Mouse (Mus musculus) gastrocnemius, postnatal 25 days (tissue): Measurements from ENCODE around the gene Rnf144b. TPM values are rescaled to one million over a fixed set of nuclear protein-coding genes. Genes with fewer than 3 reads are reported as not detected.

Source experiments
- DNase-seq: peaks from one replicate; pipeline ENCODE4 v3.0.0; 2022
- long read RNA-seq, 2 experiments: library from polyadenylated mRNA; stranded (forward); transcript quantifications; one replicate each; pipeline ENCODE4 v2.0.0; 2021
- total RNA-seq, 2 experiments: library from RNA; stranded (reverse); gene quantifications; 1 replicate in 1 of 2; 2 replicates in 1 of 2; pipeline ENCODE4 v1.2.3; 2021

The Rnf144b gene
- total RNA-seq: 10 to 100 TPM; 11.3 to 12.3 TPM
- long read RNA-seq, experiment 1, partial matches to known transcripts: 0 of 2 reads
- long read RNA-seq, experiment 1, other reads (novel, unspliced or antisense): 2 of 2 reads
- long read RNA-seq, experiment 2, partial matches to known transcripts: 0 of 2 reads
- long read RNA-seq, experiment 2, other reads (novel, unspliced or antisense): 2 of 2 reads

GRCm38 (mm10) chr13:47122537-47123430 is at the start of gene Rnf144b:
Rnf144b (plus strand) TSS chr13:47122656.
- peak; percentile 50 for DNase-seq

- DNase-seq: no peak
Observed at GRCm38 (mm10) chr13:47076156-47076555, 46.3 kb upstream of the Rnf144b start.

GRCm38 (mm10) chr13:47077367-47077766 is 45.1 kb upstream of the Rnf144b start:
- DNase-seq: no peak

GRCm38 (mm10) chr13:47078799-47079198 is 43.7 kb upstream of the Rnf144b start:
- no peak for DNase-seq

GRCm38 (mm10) chr13:47080905-47081505 is 41.5 kb upstream of the Rnf144b start:
- DNase-seq: no peak

GRCm38 (mm10) chr13:47088433-47088832 is 34.0 kb upstream of the Rnf144b start:
- DNase-seq: no peak

- no peak for DNase-seq
Observed at GRCm38 (mm10) chr13:47089271-47089670, 33.2 kb upstream of the Rnf144b start.

- no peak for DNase-seq
Observed at GRCm38 (mm10) chr13:47093791-47094190, 28.7 kb upstream of the Rnf144b start.

GRCm38 (mm10) chr13:47096591-47096990 is 25.9 kb upstream of the Rnf144b start:
- DNase-seq: no peak

GRCm38 (mm10) chr13:47099265-47099664 is 23.2 kb upstream of the Rnf144b start:
- DNase-seq: no peak

GRCm38 (mm10) chr13:47100587-47100986 is 21.9 kb upstream of the Rnf144b start:
- no peak for DNase-seq

- no peak for DNase-seq
Observed at GRCm38 (mm10) chr13:47104146-47104545, 18.3 kb upstream of the Rnf144b start.

GRCm38 (mm10) chr13:47104856-47105541 is 17.5 kb upstream of the Rnf144b start:
- DNase-seq: no peak

- peak; percentile 88 for DNase-seq
Observed at GRCm38 (mm10) chr13:47105711-47106579, 16.5 kb upstream of the Rnf144b start, which contains the start of gene Dek. Dek (minus strand) TSS chr13:47106201.

GRCm38 (mm10) chr13:47106580-47106888 is 15.9 kb upstream of the Rnf144b start:
- DNase-seq: no peak

- DNase-seq: no peak
Observed at GRCm38 (mm10) chr13:47109239-47109638, 13.2 kb upstream of the Rnf144b start.

- DNase-seq: no peak
Observed at GRCm38 (mm10) chr13:47111185-47111584, 11.3 kb upstream of the Rnf144b start.

- no peak for DNase-seq
Observed at GRCm38 (mm10) chr13:47112056-47112455, 10.4 kb upstream of the Rnf144b start.

GRCm38 (mm10) chr13:47112924-47113323 is 9.5 kb upstream of the Rnf144b start:
- no peak for DNase-seq

GRCm38 (mm10) chr13:47116000-47116399 is 6.5 kb upstream of the Rnf144b start:
- no peak for DNase-seq

- DNase-seq: no peak
Observed at GRCm38 (mm10) chr13:47121333-47121889, 1.0 kb upstream of the Rnf144b start.
